Mouse (Mus musculus) small intestine, adult 2 months (tissue): ENCODE measurements around the gene Ubp1. TPM values are rescaled to one million over a fixed set of nuclear protein-coding genes. Genes with fewer than 3 reads are reported as not detected.

Experiments
- H3K27ac ChIP-seq: fragments of 200-500 bp; 2 replicates; pipeline ENCODE4 v1.5.1; 2012; ENCODE audit warnings: low read depth, low read length, control low read depth, inconsistent platforms; ENCODE audit not compliant: insufficient read depth
- H3K27me3 ChIP-seq: fragments of 200-500 bp; 2 replicates; pipeline ENCODE4 v1.6.1; 2012; ENCODE audit warnings: mild to moderate bottlenecking, moderate library complexity, low read length, inconsistent platforms; ENCODE audit not compliant: control insufficient read depth, insufficient read depth
- H3K36me3 ChIP-seq: fragments of 200-500 bp; 2 replicates; pipeline ENCODE4 v1.6.1; 2012; ENCODE audit warnings: mild to moderate bottlenecking, low read length, control low read depth, inconsistent platforms; ENCODE audit not compliant: control insufficient read depth, insufficient read depth
- H3K4me1 ChIP-seq: fragments of 200-500 bp; 2 replicates; pipeline ENCODE4 v1.6.1; 2012; ENCODE audit warnings: low read length, inconsistent platforms, mixed read lengths; ENCODE audit not compliant: control insufficient read depth, insufficient read depth, insufficient read length
- H3K4me3 ChIP-seq: fragments of 200-500 bp; 2 replicates; pipeline ENCODE4 v1.5.1; 2012; ENCODE audit warnings: low read depth, mild to moderate bottlenecking, control low read depth, inconsistent platforms, low read length, moderate library complexity
- CTCF ChIP-seq: fragments of 200-500 bp; IDR thresholded peaks from 2 replicates; pipeline ENCODE4 v1.5.1; 2012; ENCODE audit warnings: low read depth, mild to moderate bottlenecking, control low read depth, inconsistent platforms, low read length, moderate library complexity, mixed read lengths; ENCODE audit not compliant: insufficient replicate concordance, insufficient read length; ENCODE audit errors: extremely low read depth
- POLR2A ChIP-seq: fragments of 200-500 bp; IDR thresholded peaks from 2 replicates; pipeline ENCODE4 v1.6.1; 2012; ENCODE audit warnings: low read depth, mild to moderate bottlenecking, control low read depth, inconsistent platforms, low read length, moderate library complexity
- WGBS: fragments of 180-500 bp; shearing (Covaris S2); methylation state at CpG from one replicate; pipeline ENCODE4 v1.1.7; 2018; 5-methylcytosine and 5-hydroxymethylcytosine counted together
- polyA plus RNA-seq: library from polyadenylated mRNA; depleted of rRNA; stranded (reverse); fragments of >200 nt; gene quantifications from 2 replicates; pipeline ENCODE4 v1.2.3, GENCODE M21; 2012

The Ubp1 gene
- polyA plus RNA-seq, 1 experiment = 28.3 TPM

DNA sequence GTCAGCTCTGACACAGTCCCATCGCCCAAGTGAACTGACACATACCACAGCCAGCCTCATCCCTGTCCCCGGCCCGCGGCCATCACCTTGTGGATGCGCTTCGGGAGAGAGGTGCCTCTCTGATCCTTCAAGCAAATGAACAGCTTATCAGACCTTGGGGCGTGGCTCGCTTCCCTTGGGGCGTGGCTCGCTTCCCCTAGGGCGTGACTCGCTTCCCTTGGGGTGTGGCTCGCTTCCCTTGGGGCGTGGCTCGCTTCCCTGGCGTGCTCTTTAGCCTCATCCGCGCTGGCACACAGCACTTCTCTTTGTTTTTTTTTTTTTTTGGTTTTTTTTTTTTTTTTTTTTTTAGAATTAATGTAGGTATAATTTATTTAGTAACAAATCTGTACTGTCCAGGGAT is 80.5 kb downstream of the Ubp1 start:
- Histone ChIP-seq H3K4me3 (no peak overlapping the region), H3K36me3 (no peaks in the 10 kb centered on the region), H3K27ac (no peak overlapping the region), H3K27me3 (no peaks in the 10 kb centered on the region), H3K4me1 (no peaks in the 10 kb centered on the region)
- WGBS = 79% methylated on average over 18 of the region's 18 CpGs
- TF ChIP-seq POLR2A = no peak
- no peak for TF ChIP-seq CTCF

DNA sequence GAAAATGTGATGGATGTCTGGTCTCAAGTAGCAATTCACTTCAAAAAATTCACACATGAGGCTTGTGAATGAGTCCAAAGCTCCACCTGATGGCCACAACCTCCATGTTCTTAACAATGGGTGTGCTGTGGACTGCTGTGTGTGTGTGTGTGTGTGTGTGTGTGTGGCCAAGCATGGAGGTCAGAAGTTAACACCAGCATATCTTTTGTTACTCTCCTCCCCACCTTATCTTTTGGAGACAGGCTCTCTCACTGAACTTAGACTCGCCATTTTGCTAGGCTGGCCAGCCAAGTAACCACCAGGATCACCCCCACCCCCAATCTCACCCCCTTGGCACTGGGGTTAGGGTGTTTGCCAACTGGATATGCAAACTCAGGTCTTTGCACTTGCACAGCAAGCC is 83.3 kb downstream of the Ubp1 start:
- TF ChIP-seq CTCF (no peak), POLR2A (no peak)
- Histone ChIP-seq H3K4me3 (no peak overlapping the region), H3K36me3 (no peaks in the 10 kb centered on the region), H3K27me3 (no peaks in the 10 kb centered on the region), H3K4me1 (no peaks in the 10 kb centered on the region), H3K27ac (no peak overlapping the region)
- 55% methylated on average over 1 of the region's 1 CpGs for WGBS

DNA sequence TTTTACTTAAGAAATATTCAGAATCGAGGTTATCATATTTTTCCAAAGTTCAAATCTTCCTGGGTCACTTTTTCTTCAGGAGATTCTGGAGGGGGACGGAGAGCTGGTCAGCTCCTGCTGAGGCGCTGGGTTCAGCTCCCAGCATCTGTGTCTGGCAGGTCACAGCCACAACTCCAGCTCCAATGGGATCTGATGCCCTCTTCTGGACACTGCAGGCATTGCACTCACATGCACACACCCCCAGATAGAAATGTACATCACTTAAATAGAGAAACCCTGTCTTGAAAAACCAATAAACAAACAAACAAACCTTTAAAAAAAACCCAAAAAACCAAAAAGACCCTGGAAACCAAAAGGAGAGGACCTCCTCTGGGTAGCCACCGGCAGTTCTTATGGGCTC is 85.0 kb downstream of the Ubp1 start:
- no peaks in the 10 kb centered on the region for H3K27me3 ChIP-seq
- H3K27ac ChIP-seq = no peak overlapping the region
- H3K4me1 ChIP-seq = no peaks in the 10 kb centered on the region
- TF ChIP-seq CTCF (peak; percentile 10; the same call in 1 of the 2 replicates), POLR2A (no peak)
- 89% methylated on average over 4 of the region's 4 CpGs for WGBS
- H3K4me3 ChIP-seq = no peak overlapping the region
- H3K36me3 ChIP-seq = no peaks in the 10 kb centered on the region

DNA sequence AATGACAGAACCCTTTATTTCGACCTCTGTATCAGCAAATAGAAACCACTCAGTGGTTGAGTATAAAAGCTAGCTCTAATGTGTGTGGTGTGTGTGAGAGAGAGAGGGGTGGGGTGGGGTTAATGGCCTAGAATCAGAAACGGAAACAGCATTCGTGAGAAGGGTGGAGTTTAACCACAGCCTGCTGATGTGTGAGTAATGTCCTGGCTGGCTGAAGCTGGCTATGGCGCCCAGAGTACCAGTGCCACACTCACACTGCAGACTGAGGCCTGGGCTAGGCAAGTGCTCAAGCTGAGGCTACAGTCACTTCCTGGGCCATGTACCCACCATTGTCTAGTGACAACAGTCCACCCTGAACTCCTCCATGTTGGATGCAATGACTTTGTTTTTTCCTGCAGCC is 85.7 kb downstream of the Ubp1 start:
- Histone ChIP-seq H3K27me3 (no peaks in the 10 kb centered on the region), H3K27ac (no peak overlapping the region), H3K4me1 (no peaks in the 10 kb centered on the region), H3K4me3 (no peak overlapping the region), H3K36me3 (no peaks in the 10 kb centered on the region)
- 45% methylated on average over 4 of the region's 4 CpGs for WGBS
- no peak for TF ChIP-seq POLR2A
- no peak for TF ChIP-seq CTCF

DNA sequence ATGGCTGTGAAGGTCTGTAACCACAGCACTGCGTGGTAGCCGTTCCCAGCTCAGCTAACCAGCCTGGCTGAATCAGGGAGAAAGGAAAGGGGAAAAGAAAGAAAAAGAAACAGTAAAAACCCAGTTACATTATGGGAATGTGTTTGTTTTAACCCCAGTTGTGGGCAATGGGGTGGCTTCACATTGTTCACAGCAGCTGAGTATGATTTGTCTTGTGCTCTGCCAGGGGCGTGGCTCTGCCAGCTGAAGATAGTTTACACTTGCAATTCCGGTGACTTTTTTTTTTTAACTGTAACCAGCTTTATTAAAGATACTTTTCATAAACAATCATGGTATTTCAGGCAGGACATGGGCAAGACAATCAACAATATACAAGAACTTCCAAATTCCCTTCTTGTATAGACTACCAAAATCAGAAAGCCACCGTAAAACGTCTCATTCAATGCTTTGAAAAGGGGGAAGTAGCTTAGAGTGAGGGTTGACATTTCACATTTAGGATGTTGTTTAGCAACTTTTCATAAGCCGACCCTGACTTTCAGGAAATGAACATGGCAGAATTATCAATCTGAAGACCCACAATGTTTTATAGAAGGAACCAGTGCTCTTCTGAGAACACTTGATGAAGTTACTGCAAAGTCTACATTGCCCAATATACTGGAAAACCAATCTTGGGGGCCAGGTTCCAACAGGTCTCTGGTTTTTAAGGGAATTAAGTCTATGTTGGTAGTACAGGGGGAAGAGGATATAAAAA is 88.5 kb downstream of the Ubp1 start:
- Histone ChIP-seq H3K27me3 (no peaks in the 10 kb centered on the region), H3K4me1 (no peaks in the 10 kb centered on the region), H3K4me3 (no peak overlapping the region), H3K36me3 (no peaks in the 10 kb centered on the region), H3K27ac (no peak overlapping the region)
- WGBS = 72% methylated on average over 7 of the region's 7 CpGs
- TF ChIP-seq CTCF (no peak), POLR2A (no peak)

DNA sequence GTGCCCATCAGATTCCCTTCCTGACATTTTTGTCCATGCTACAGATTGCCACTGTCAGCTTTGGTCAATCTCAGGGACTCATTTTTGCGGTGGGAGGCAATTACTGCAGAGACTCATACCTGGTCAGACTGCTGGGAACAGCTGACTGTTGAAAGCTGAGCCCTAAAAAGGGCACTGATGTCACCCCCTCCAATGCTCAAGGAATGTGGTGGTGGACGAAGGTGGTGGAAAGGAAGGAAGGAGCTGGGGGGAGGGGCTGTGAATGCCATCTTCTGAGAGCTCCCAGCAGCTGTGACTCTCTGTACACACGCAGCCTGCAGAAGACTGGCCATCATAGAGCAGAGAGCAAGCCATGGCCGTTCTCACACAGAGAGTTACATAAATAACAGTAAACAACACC is 91.4 kb downstream of the Ubp1 start:
- H3K36me3 ChIP-seq = no peaks in the 10 kb centered on the region
- H3K4me3 ChIP-seq = no peak overlapping the region
- no peaks in the 10 kb centered on the region for H3K4me1 ChIP-seq
- 0 out of 2 replicates have a peak, but pooled peaks cover 9% of the 10 kb centered on the region for H3K27me3 ChIP-seq
- no peak for TF ChIP-seq CTCF
- TF ChIP-seq POLR2A = no peak
- H3K27ac ChIP-seq = no peak overlapping the region
- WGBS = 47% methylated on average over 4 of the region's 4 CpGs

DNA sequence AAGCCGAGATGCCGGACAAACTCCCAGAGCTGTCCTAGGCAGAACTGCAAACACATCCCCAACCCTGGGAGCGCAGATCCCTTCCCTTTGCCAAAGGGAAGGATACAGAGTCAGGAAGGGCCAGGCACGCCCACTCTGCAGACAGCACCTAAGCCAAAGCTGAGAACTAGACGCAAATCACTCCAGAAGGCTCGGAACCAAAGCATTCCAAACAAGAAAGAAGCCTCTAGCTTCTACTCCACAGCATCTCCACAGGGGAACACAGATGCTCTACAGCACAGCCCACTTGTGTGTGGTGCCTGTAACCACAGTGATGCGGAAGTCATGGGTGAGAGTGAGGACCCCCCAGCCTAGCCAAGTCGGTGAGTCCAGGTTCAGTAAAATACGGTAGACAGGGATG is 94.4 kb downstream of the Ubp1 start:
- H3K36me3 ChIP-seq = no peaks in the 10 kb centered on the region
- no peak overlapping the region for H3K27ac ChIP-seq
- 0 out of 2 replicates have a peak, but pooled peaks cover 9% of the 10 kb centered on the region for H3K27me3 ChIP-seq
- TF ChIP-seq POLR2A (no peak), CTCF (no peak)
- H3K4me3 ChIP-seq = no peak overlapping the region
- H3K4me1 ChIP-seq = no peaks in the 10 kb centered on the region
- 48% methylated on average over 9 of the region's 9 CpGs for WGBS
